Mouse (Mus musculus) neural tube, embryonic 15.5 days (tissue): Measurements from ENCODE around the gene Ppp1cc. TPM values are rescaled to one million over a fixed set of nuclear protein-coding genes. Genes with fewer than 3 reads are reported as not detected.
"Not testable (repeated sequence)": the region's sequence is repeated elsewhere in the genome, so short reads cannot be mapped to it uniquely, and the experiment has no call there.

Experiments used
- ATAC-seq: fragments of 200-750 bp; cut with Nextera tagmentation; 2 replicates; pipeline ENCODE4 v1.8.0; 2017; ENCODE audit warnings: mild to moderate bottlenecking, moderate TSS enrichment, moderate library complexity; ENCODE audit not compliant: low FRiP score
- H3K27ac ChIP-seq: fragments of 300-500 bp; sonication (generic); replicated peaks from 2 replicates; pipeline ENCODE4 v1.5.1; 2015; ENCODE audit warnings: mild to moderate bottlenecking, inconsistent platforms
- H3K27me3 ChIP-seq: fragments of 300-500 bp; sonication (generic); replicated peaks from 2 replicates; pipeline ENCODE4 v1.6.1; 2015; ENCODE audit warnings: inconsistent platforms
- H3K36me3 ChIP-seq: fragments of 300-500 bp; sonication (generic); 2 replicates; pipeline ENCODE4 v1.6.1; 2015; ENCODE audit warnings: inconsistent platforms
- H3K4me1 ChIP-seq: fragments of 300-500 bp; sonication (generic); 2 replicates; pipeline ENCODE4 v1.6.1; 2015; ENCODE audit warnings: inconsistent platforms
- H3K4me2 ChIP-seq: fragments of 300-500 bp; sonication (generic); 2 replicates; pipeline ENCODE4 v1.6.1; 2015; ENCODE audit warnings: inconsistent platforms, mild to moderate bottlenecking, moderate library complexity
- H3K4me3 ChIP-seq: fragments of 300-500 bp; sonication (generic); replicated peaks from 2 replicates; pipeline ENCODE4 v1.5.1; 2015; ENCODE audit warnings: mild to moderate bottlenecking, inconsistent platforms
- H3K9ac ChIP-seq: fragments of 300-500 bp; sonication (generic); replicated peaks from 2 replicates; pipeline ENCODE4 v1.6.1; 2015; ENCODE audit warnings: mild to moderate bottlenecking, inconsistent platforms
- H3K9me3 ChIP-seq: fragments of 300-500 bp; sonication (generic); replicated peaks from 2 replicates; pipeline ENCODE4 v1.6.1; 2016; ENCODE audit warnings: inconsistent platforms
- WGBS: fragments of 180-500 bp; shearing (Covaris S2); methylation state at CpG from one replicate; pipeline ENCODE4 v1.1.7; 2015; ENCODE audit warnings: mixed read lengths; 5-methylcytosine and 5-hydroxymethylcytosine counted together
- polyA plus RNA-seq: library from polyadenylated mRNA; unstranded; fragments of >200 nt; fragmentation: Nextera tagmentation; extraction: Ambion mirVana; gene quantifications from 2 replicates; pipeline ENCODE4 v1.2.1, GENCODE M21; 2015

The Ppp1cc gene
- polyA plus RNA-seq, 1 experiment from 2014 or later, result 184 TPM

DNA sequence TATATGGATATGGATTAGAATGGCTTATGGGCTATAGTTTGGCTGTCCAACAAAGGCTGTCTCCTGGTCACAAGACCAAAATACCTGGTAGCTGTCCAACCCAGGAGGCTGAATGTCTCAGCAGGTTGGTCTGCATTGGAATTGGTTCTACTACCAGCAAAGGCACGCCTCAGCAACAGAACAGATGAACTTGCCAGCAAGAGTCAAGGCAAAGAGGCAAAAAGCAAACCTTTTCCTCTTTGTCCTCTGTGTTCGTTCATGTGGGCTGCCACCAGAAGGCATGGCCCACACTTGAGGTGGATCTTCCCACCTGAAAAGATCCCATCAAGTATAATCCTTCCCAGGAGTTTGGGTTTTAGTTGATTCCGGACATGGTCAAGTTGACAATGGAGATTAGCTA, 17.4 kb upstream of the Ppp1cc start, which contains the start of gene Ccdc63:
Ccdc63 (minus strand) TSS at position 101 of the 400 bp plus-strand sequence.
- Histone ChIP-seq H3K9ac (no peak within 1 kb of the TSS), H3K4me1 (no peaks in the 10 kb centered on the region), H3K27ac (no peak within 1 kb of the TSS), H3K4me2 (no peak within 1 kb of the TSS), H3K4me3 (no peak within 1 kb of the TSS), H3K9me3 (no peaks in the 10 kb centered on the region), H3K27me3 (no peaks in the 10 kb centered on the region), H3K36me3 (no peaks in the 10 kb centered on the region)
- 98% methylated on average over 3 of the region's 3 CpGs for WGBS
- ATAC-seq, result no peak

DNA sequence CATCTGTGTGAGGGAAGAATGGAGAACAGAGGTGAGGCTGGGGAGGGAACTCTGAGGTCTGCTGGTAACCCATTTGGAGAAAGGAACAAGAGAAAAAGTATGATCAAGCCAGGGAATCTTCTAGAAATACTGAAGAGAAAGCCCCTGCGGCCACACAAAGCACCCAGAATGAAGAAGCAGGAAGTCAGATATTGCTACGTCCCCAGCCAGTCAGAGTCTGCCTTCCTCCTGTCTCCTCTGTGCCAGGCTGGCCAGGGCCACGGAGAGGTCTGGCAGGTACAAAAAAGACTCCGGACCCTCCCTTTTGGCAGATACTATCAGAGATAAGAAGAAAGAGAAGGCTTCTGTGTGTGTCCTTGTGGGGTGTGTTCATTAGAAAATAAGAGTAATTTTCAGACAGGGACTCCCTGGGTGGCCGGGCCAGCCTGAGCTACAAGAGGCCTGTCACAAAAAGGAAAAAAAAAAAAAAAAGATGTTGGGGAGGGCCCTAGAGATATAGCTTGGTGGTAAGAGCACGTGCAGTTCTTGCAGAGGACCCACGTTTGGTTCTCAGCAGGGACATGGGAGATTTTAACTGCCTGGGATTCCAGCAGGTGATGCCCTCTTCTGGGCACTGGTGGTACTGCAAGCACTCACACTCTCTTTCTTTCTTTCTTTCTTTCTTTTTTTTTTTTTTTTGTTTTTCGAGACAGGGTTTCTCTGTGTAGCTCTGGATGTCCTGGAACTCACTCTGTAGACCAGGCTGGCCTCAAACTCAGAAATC, 15.7 kb upstream of the Ppp1cc start:
- no peak for ATAC-seq

DNA sequence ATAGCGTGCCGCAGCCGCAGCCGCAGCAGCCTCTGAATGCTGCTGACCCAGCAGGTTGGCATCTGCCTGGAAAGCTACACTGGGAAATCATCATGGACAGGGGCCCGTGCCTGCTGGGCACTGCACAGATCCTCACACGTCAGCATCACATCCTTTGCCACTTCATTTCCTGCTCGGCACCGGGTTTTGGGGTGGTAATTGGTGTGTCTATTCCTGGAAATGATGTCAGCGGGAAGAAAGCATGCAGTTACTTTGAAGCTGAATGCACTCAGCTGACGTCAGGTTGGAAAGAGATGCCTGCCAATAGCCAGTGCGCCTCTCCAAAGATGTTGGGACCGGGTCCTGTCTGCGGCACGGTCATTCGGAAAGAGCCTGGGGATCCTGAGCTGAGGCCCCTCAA, 14.5 kb upstream of the Ppp1cc start:
- no peaks in the 10 kb centered on the region for H3K27me3 ChIP-seq
- no peaks in the 10 kb centered on the region for H3K9me3 ChIP-seq
- H3K4me1 ChIP-seq, result peaks cover 7% of the 10 kb centered on the region
- H3K27ac ChIP-seq, result no peak overlapping the region
- H3K4me2 ChIP-seq, result no peak overlapping the region
- no peak overlapping the region for H3K9ac ChIP-seq
- no peaks in the 10 kb centered on the region for H3K36me3 ChIP-seq
- WGBS, result 88% methylated on average over 15 of the region's 15 CpGs
- no peak overlapping the region for H3K4me3 ChIP-seq
- ATAC-seq, result no peak

More for the DNA sequence above, 15.7 kb upstream of the Ppp1cc start:
- WGBS, result 59% methylated on average over 8 of the region's 8 CpGs
- no peaks in the 10 kb centered on the region for H3K27me3 ChIP-seq
- no peak overlapping the region for H3K4me3 ChIP-seq
- H3K4me2 ChIP-seq, result no peak overlapping the region
- no peak overlapping the region for H3K9ac ChIP-seq
- no peaks in the 10 kb centered on the region for H3K9me3 ChIP-seq
- no peak overlapping the region for H3K27ac ChIP-seq
- H3K4me1 ChIP-seq, result peaks cover 7% of the 10 kb centered on the region
- H3K36me3 ChIP-seq, result no peaks in the 10 kb centered on the region

DNA sequence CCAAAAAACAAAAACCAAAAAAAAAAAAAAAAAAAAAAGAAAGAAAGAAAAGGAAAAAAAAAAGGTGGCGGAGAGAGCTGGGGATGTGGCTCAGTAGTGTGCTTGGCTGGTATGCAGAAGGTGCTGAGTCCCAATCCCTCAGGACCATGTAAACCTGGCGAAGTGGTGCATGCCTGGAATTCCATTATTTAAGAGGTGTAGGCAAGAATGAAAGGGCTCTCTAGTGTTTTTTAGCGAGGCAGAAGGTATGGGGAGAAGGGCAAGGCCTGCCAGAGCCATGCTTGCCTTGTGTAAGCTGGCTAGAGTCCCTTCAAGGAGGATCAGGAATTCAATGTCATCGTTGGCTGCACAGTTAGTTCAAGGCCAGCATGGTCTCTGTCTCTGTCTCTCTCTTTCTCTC, 13.3 kb upstream of the Ppp1cc start:
- H3K4me1 ChIP-seq, result peaks cover 7% of the 10 kb centered on the region
- WGBS, result 94% methylated on average over 4 of the region's 4 CpGs
- no peaks in the 10 kb centered on the region for H3K36me3 ChIP-seq
- no peak overlapping the region for H3K27ac ChIP-seq
- no peak overlapping the region for H3K4me3 ChIP-seq
- no peaks in the 10 kb centered on the region for H3K9me3 ChIP-seq
- H3K27me3 ChIP-seq, result no peaks in the 10 kb centered on the region
- no peak overlapping the region for H3K9ac ChIP-seq
- no peak for ATAC-seq
- H3K4me2 ChIP-seq, result no peak overlapping the region

DNA sequence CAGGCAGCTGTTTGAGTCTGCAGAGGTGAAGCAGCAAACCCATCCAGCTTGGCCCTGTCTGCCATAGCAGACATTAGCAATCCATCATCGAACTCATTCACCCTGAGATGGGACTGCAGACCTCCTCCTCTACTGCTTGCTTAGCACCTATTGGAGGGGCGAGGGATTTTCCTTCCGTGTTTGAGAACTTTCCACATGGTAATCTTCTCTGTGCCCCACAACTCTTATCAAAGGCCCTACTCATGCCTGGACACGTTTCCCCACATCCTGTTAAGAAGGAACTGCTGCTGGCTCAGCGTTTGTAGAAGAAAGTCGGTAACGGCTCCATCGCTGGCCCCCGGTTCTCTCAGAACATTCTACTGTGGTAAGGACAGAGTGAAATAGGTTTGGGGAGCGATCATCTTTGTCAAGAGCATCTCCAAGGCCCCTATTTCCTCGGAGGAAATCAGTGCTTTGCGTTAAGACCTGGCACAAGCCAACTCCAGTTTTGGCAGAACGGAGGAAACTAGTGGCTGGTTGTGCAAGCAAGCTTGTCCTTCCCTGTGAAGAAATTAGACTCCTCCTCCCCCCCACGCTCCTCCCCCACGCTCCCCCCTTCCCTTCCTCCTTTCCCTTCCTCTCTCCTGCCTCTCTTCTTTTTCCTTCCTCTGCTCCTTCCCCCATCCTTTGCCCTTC, 12.6 kb upstream of the Ppp1cc start:
- Histone ChIP-seq H3K4me1 (peaks cover 7% of the 10 kb centered on the region), H3K9ac (no peak overlapping the region), H3K9me3 (no peaks in the 10 kb centered on the region), H3K27me3 (no peaks in the 10 kb centered on the region), H3K27ac (peak overlapping the region; percentile 56), H3K4me2 (peak overlapping the region; percentile 15), H3K4me3 (no peak overlapping the region), H3K36me3 (no peaks in the 10 kb centered on the region)
- no peak for ATAC-seq
- WGBS, result 68% methylated on average over 15 of the region's 15 CpGs

DNA sequence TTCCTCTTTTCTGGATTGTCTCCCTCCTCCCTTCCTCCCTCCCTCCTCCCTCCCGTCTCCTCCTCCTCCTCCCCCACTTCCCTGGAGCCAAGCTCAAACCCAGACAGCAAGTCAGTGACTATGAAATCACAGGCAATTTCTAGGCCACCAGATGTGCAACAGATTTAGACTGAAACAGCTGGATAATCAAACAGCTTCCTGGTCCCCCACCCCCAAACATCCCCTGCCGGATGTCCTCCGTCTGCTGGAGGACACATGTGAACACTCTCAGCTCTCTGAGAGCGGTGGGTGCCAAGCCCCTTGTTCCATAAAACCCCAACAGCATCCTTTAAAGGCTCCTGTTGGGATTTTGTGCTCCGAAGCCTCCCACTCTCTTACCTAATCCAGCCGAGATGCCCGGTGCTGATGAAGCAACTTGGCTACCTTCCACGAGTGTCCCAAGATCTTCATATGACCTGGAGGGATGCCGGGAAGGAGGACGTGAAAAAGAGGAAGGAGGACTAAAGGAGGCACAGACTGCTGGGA, 12.0 kb upstream of the Ppp1cc start:
- no peaks in the 10 kb centered on the region for H3K9me3 ChIP-seq
- H3K9ac ChIP-seq, result no peak overlapping the region
- peak overlapping the region; percentile 61 for H3K27ac ChIP-seq
- no peaks in the 10 kb centered on the region for H3K27me3 ChIP-seq
- H3K36me3 ChIP-seq, result no peaks in the 10 kb centered on the region
- no peak overlapping the region for H3K4me2 ChIP-seq
- no peak overlapping the region for H3K4me3 ChIP-seq
- H3K4me1 ChIP-seq, result peaks cover 7% of the 10 kb centered on the region
- WGBS, result 60% methylated on average over 10 of the region's 10 CpGs
- ATAC-seq, result no peak

DNA sequence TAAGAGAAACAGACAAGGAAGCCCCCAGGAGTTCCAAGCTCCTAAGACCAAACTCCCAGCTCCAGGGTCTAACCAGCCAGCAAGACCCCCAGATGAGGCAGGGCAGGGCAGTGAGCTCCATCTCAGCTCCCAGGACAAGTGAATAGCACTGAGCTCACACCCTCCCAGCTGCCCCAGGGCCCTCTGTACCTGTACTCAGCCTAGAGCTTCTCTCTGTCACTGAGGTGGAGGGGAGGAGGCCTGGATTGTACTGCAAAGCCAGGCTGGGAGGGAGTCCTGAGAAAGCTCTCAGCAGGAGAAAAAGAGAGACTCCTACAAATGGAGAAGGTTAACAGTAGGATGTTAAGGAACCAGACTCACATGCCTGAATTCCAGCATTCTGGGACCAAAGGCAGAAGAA, 11.5 kb upstream of the Ppp1cc start:
- Histone ChIP-seq H3K9ac (no peak overlapping the region), H3K9me3 (no peaks in the 10 kb centered on the region), H3K4me3 (no peak overlapping the region), H3K27ac (peak overlapping the region; percentile 61), H3K27me3 (no peaks in the 10 kb centered on the region), H3K36me3 (no peaks in the 10 kb centered on the region), H3K4me1 (peaks cover 7% of the 10 kb centered on the region), H3K4me2 (no peak overlapping the region)
- no peak for ATAC-seq

DNA sequence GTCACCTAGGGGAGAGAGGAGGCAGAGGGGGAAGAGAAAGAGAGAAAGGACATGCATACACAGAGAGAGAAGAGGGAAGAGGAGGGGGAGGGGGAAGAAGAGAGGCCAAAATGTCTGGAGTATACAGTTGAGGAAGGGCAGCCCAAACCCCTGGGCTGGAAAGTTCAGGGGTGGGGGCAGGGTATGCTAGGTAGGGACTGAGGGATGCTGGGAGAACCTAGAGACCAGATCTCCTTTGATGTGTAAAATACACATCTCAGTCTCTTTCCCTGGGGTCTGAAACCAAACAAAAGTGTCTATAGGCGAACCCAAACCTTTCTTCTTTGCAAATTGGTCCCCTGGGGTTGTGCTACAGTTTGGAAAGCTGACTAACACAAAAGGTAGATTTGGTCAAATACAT, 10.0 kb upstream of the Ppp1cc start:
- peaks cover 7% of the 10 kb centered on the region for H3K4me1 ChIP-seq
- ATAC-seq, result no peak
- no peak overlapping the region for H3K9ac ChIP-seq
- no peaks in the 10 kb centered on the region for H3K27me3 ChIP-seq
- no peaks in the 10 kb centered on the region for H3K36me3 ChIP-seq
- no peak overlapping the region for H3K4me2 ChIP-seq
- no peaks in the 10 kb centered on the region for H3K9me3 ChIP-seq
- no peak overlapping the region for H3K4me3 ChIP-seq
- H3K27ac ChIP-seq, result no peak overlapping the region
- WGBS, result 58% methylated on average over 1 of the region's 1 CpGs

DNA sequence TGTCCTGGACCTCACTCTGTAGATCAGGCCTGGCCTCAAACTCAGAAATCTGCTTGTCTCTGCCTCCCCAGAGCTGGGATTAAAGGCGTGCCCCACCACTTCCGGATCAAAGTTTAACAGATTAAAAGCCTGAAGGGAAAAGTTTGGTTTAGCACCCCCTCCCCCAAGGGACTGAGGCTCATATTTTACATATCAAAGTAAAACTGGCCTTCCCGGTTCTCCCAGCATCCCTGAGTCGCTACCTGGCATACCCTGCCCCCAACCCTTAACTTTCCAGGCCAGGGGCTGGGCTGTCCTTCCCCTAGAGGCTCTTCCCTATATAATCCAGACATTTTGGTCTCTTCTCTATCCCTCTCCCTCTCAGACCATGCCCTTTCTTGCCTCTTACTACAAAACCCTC, 8.8 kb upstream of the Ppp1cc start:
- WGBS, result 71% methylated on average over 4 of the region's 4 CpGs
- ATAC-seq, result no peak
- no peaks in the 10 kb centered on the region for H3K36me3 ChIP-seq
- H3K9me3 ChIP-seq, result no peaks in the 10 kb centered on the region
- no peak overlapping the region for H3K4me2 ChIP-seq
- H3K27ac ChIP-seq, result no peak overlapping the region
- H3K27me3 ChIP-seq, result no peaks in the 10 kb centered on the region
- peaks cover 7% of the 10 kb centered on the region for H3K4me1 ChIP-seq
- no peak overlapping the region for H3K4me3 ChIP-seq
- H3K9ac ChIP-seq, result no peak overlapping the region

DNA sequence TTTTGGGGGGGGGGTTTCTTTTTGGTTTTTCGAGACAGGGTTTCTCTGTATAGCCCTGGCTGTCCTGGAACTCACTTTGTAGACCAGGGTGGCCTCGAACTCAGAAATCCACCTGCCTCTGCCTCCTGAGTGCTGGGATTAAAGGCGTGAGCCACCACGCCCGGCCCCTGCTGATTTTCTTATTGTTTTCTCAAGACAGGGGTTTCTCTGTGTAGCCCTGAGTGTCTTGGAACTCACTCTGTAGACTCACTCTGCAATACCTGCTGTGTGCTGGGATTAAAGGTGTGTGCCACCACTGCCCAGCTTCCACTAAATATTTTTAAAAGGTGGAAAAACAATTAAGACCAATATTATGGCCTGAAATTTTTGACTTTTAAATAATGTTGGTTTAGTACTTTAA, 5.6 kb upstream of the Ppp1cc start:
- H3K27ac ChIP-seq, ATAC-seq, H3K36me3 ChIP-seq, H3K4me3 ChIP-seq, H3K27me3 ChIP-seq, H3K4me1 ChIP-seq, H3K4me2 ChIP-seq, H3K9ac ChIP-seq, H3K9me3 ChIP-seq: not testable (repeated sequence)
- 91% methylated on average over 5 of the region's 5 CpGs for WGBS

DNA sequence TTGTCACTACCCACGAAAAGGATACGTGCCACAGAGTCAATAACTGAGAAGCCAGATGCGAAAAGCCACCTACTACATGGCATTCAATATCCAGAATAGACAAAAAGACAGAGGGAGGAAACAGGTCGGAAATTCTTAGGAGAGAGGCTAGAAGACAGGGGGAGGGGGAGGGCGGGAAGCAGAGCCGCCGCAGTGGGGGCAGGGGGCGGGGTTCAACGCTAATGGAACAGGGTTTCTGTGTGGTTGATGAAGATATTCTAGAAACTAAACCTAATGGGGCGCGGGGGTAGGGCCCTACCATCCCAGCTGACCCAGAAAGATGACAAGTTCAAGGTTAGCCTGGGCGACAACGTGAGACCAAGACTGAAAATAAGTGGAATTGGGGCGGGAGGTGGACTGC, 4.1 kb upstream of the Ppp1cc start:
- Histone ChIP-seq H3K36me3 (no peaks in the 10 kb centered on the region), H3K27me3 (no peaks in the 10 kb centered on the region), H3K27ac (no peak overlapping the region), H3K4me1 (peaks cover 9% of the 10 kb centered on the region), H3K4me2 (no peak overlapping the region), H3K4me3 (no peak overlapping the region), H3K9me3 (no peaks in the 10 kb centered on the region), H3K9ac (no peak overlapping the region)
- 30% methylated on average over 13 of the region's 14 CpGs for WGBS
- ATAC-seq, result no peak

DNA sequence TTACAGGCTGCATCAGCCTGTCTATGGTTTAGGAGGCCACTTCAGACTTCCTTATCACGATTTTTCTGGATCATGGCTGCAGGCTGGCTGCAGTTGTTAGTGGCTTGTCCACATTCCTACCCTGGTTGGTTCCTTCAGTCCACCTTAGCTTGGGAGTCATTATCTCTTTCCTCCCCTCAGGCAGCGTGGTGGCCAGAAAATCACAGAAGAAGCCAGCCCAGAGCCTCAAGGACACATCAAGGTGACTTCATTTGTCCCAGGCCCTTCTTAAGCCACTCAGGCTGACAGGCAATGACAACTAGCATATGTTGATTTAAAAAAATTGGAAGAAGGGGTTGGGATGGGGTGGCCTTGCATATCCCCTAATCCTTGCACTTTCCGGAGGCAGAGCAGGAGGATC, 3.3 kb upstream of the Ppp1cc start:
- H3K27ac ChIP-seq, result no peak overlapping the region
- no peaks in the 10 kb centered on the region for H3K27me3 ChIP-seq
- H3K4me3 ChIP-seq, result no peak overlapping the region
- no peak for ATAC-seq
- no peak overlapping the region for H3K4me2 ChIP-seq
- H3K9ac ChIP-seq, result no peak overlapping the region
- no peaks in the 10 kb centered on the region for H3K9me3 ChIP-seq
- WGBS, result 71% methylated on average over 3 of the region's 3 CpGs
- H3K36me3 ChIP-seq, result no peaks in the 10 kb centered on the region
- H3K4me1 ChIP-seq, result peaks cover 17% of the 10 kb centered on the region
